Mouse (Mus musculus): ENCODE results near the gene Fancg. TPM values are rescaled to one million over a fixed set of nuclear protein-coding genes. Genes with fewer than 3 reads are reported as not detected.

Gene Fancg
- total RNA-seq, 1 experiment from 2014 or later: 8.7 TPM

Other genes starting within 250 kb of the Fancg start
- 8.8 and 168 TPM in 2 replicates for gene Ccl21a, start 236.5 kb downstream of the Fancg start, total RNA-seq (2021)
- gene Fam205a1, start 156.6 kb downstream of the Fancg start, total RNA-seq (2021): not detected in 2 replicates
- 0.11 TPM in 1 of 2 replicates, not detected in the other for gene Gm12394, start 153.7 kb downstream of the Fancg start, total RNA-seq (2021)
- gene Fam205c, start 136.3 kb downstream of the Fancg start, total RNA-seq (2021): not detected in 2 replicates
- 0.56 and 3.8 TPM in 2 replicates for gene Phf24, start 93.8 kb downstream of the Fancg start, total RNA-seq (2021)
- gene Dnajb5, start 60.7 kb downstream of the Fancg start, total RNA-seq (2021): 17.6 and 18.4 TPM in 2 replicates
- gene 1700022I11Rik, start 40.9 kb downstream of the Fancg start, total RNA-seq (2021): not detected in 2 replicates
- gene Vcp, start 10.0 kb downstream of the Fancg start, total RNA-seq (2021): 265 and 269 TPM in 2 replicates
- 16.8 and 17.3 TPM in 2 replicates for gene Pigo, start 15.3 kb upstream of the Fancg start, total RNA-seq (2021)
- 200 and 206 TPM in 2 replicates for gene Stoml2, start 21.2 kb upstream of the Fancg start, total RNA-seq (2021)
- gene Fam214b, start 35.7 kb upstream of the Fancg start, total RNA-seq (2021): 36.6 and 40.8 TPM in 2 replicates
- 12.1 and 13.9 TPM in 2 replicates for gene Unc13b, start 48.4 kb upstream of the Fancg start, total RNA-seq (2021)

All from adrenal gland, postnatal 14 days (tissue).